Mouse (Mus musculus): ENCODE measurements around the gene Srm. TPM values are rescaled to one million over a fixed set of nuclear protein-coding genes. Genes with fewer than 3 reads are reported as not detected.

The Srm gene
- polyA plus RNA-seq, 1 experiment, result 35.5 TPM

DNA sequence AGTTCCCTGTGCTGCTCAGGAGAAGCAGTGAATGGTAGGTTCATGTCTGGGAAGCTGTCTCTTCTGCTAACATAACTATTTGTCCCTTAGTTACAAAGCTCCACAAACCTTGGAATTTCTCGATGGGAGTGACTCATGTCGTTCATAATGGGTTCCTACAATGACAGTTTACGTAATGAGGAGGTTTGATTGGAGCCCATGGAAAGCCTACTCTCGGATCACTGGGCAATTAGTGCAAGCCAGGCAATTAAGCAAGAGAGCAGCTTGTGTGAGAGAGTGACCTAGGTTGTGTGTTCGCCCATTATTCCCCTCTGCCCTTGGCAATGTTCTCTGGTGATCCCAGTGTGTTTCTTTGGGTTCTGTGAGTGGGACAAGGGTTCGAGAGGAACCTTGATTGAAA is 4.6 kb downstream of the Srm start:
- H3K4me1 ChIP-seq (ENCODE audit: control insufficient read depth, insufficient read depth, low read length), result peaks cover 5% of the 10 kb centered on the region
- WGBS, result 82% methylated on average over 6 of the region's 6 CpGs
- TF ChIP-seq POLR2A (IDR thresholded peaks at IDR 0.05; ENCODE audit: borderline replicate concordance, extremely low read depth, low read depth, low read length) (no peak), CTCF (IDR thresholded peaks at IDR 0.05; ENCODE audit: insufficient read depth, low read length) (no peak)
- no peak overlapping the region for H3K4me3 ChIP-seq (replicated peaks; ENCODE audit: extremely low read depth, low read depth, low read length)
- no peak for DNase-seq

GRCm38 (mm10) chr4:148596731-148597130 is 5.4 kb downstream of the Srm start:
- DNase-seq, result no peak
- Histone ChIP-seq H3K4me3 (replicated peaks; ENCODE audit: extremely low read depth, low read depth, low read length) (no peak overlapping the region), H3K4me1 (ENCODE audit: control insufficient read depth, insufficient read depth, low read length) (peaks cover 5% of the 10 kb centered on the region)
- 93% methylated on average over 3 of the region's 3 CpGs for WGBS
- TF ChIP-seq CTCF (IDR thresholded peaks at IDR 0.05; ENCODE audit: insufficient read depth, low read length), result no peak
- TF ChIP-seq POLR2A (IDR thresholded peaks at IDR 0.05; ENCODE audit: borderline replicate concordance, extremely low read depth, low read depth, low read length), result no peak

DNA sequence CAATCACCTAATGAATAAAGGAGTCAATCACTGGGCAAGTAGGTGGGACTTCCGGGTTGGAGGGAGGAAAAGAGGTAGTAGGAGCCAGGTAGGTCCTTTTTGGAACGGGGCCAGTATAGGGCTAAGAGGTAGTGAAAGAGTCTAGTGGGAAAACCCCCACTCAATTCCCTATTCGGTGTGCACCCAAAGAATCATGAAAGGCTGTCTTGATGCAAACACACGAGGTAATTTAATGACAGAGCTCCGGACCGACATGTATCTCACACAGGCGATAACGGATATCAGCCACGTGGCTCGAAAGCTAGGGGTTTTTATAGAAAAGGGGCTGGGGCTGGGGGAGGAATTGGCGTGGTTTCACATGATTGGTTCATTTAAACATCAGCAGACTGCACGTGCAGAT is 7.5 kb downstream of the Srm start:
- Histone ChIP-seq H3K4me1 (ENCODE audit: control insufficient read depth, insufficient read depth, low read length) (no peaks in the 10 kb centered on the region), H3K4me3 (replicated peaks; ENCODE audit: extremely low read depth, low read depth, low read length) (no peak overlapping the region)
- TF ChIP-seq CTCF (IDR thresholded peaks at IDR 0.05; ENCODE audit: insufficient read depth, low read length) (no peak), POLR2A (IDR thresholded peaks at IDR 0.05; ENCODE audit: borderline replicate concordance, extremely low read depth, low read depth, low read length) (no peak)
- 96% methylated on average over 12 of the region's 12 CpGs for WGBS
- DNase-seq, result no peak

GRCm38 (mm10) chr4:148600316-148600715 is 9.0 kb downstream of the Srm start:
- DNase-seq, result no peak
- H3K4me3 ChIP-seq (replicated peaks; ENCODE audit: extremely low read depth, low read depth, low read length), result no peak overlapping the region
- no peak for TF ChIP-seq POLR2A (IDR thresholded peaks at IDR 0.05; ENCODE audit: borderline replicate concordance, extremely low read depth, low read depth, low read length)
- TF ChIP-seq CTCF (IDR thresholded peaks at IDR 0.05; ENCODE audit: insufficient read depth, low read length), result no peak
- H3K4me1 ChIP-seq (ENCODE audit: control insufficient read depth, insufficient read depth, low read length), result no peaks in the 10 kb centered on the region
- WGBS, result 86% methylated on average over 4 of the region's 4 CpGs

GRCm38 (mm10) chr4:148601871-148602270 is 10.6 kb downstream of the Srm start:
- no peak for DNase-seq
- WGBS, result 55% methylated on average over 4 of the region's 4 CpGs
- TF ChIP-seq POLR2A (IDR thresholded peaks at IDR 0.05; ENCODE audit: borderline replicate concordance, extremely low read depth, low read depth, low read length) (no peak), CTCF (IDR thresholded peaks at IDR 0.05; ENCODE audit: insufficient read depth, low read length) (no peak)
- Histone ChIP-seq H3K4me3 (replicated peaks; ENCODE audit: extremely low read depth, low read depth, low read length) (no peak overlapping the region), H3K4me1 (ENCODE audit: control insufficient read depth, insufficient read depth, low read length) (no peaks in the 10 kb centered on the region)

GRCm38 (mm10) chr4:148602357-148603120 is 11.2 kb downstream of the Srm start, which contains the start of gene Masp2:
Gene Masp2 (plus strand): TSS chr4:148602554.
- DNase-seq, result no peak
- Histone ChIP-seq H3K4me3 (replicated peaks; ENCODE audit: extremely low read depth, low read depth, low read length) (no peak within 1 kb of the TSS), H3K4me1 (ENCODE audit: control insufficient read depth, insufficient read depth, low read length) (no peaks in the 10 kb centered on the region)
- TF ChIP-seq CTCF (IDR thresholded peaks at IDR 0.05; ENCODE audit: insufficient read depth, low read length), result no peak
- 86% methylated on average over 14 of the region's 14 CpGs for WGBS

DNA sequence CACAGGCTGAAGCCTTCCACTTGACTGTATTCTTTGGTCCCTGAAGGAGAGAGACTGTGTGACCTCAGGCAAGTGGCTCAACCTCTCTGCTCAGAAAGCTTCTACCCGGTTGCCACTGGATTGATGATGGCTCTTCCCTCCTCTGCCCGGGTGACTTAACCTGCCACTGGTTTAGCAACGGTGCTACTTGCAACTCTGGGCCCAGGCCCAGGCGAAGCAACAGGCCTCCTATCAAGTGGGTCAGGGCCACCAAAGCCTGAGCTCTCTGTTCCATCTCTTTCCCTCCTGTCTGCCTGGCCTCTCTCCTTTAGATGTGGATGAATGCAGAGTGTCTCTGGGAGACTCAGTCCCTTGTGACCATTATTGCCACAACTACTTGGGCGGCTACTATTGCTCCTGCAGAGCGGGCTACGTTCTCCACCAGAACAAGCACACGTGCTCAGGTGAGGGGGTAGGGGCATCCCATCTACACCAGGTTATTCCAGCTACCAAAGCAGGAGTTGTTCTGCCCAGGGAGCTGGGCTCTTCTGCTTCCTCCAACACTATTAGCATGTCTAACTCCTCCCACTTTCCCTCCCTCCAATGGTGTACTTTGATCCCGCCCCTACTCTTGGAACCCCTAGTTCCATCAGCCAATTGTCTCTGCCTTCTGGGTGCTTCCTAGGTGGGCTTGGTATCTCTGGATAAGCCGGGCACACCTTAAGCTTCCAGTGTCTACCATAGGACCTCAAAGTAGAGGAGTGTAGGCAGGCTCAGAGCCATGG is 12.3 kb downstream of the Srm start:
- Histone ChIP-seq H3K4me3 (replicated peaks; ENCODE audit: extremely low read depth, low read depth, low read length) (no peak overlapping the region), H3K4me1 (ENCODE audit: control insufficient read depth, insufficient read depth, low read length) (no peaks in the 10 kb centered on the region)
- TF ChIP-seq POLR2A (IDR thresholded peaks at IDR 0.05; ENCODE audit: borderline replicate concordance, extremely low read depth, low read depth, low read length) (no peak), CTCF (IDR thresholded peaks at IDR 0.05; ENCODE audit: insufficient read depth, low read length) (no peak)
- 75% methylated on average over 10 of the region's 10 CpGs for WGBS
- DNase-seq, result no peak

GRCm38 (mm10) chr4:148604141-148604540 is 12.8 kb downstream of the Srm start:
- no peak for DNase-seq
- H3K4me1 ChIP-seq (ENCODE audit: control insufficient read depth, insufficient read depth, low read length), result no peaks in the 10 kb centered on the region
- WGBS, result 75% methylated on average over 7 of the region's 7 CpGs
- TF ChIP-seq CTCF (IDR thresholded peaks at IDR 0.05; ENCODE audit: insufficient read depth, low read length) (no peak), POLR2A (IDR thresholded peaks at IDR 0.05; ENCODE audit: borderline replicate concordance, extremely low read depth, low read depth, low read length) (no peak)
- H3K4me3 ChIP-seq (replicated peaks; ENCODE audit: extremely low read depth, low read depth, low read length), result no peak overlapping the region

DNA sequence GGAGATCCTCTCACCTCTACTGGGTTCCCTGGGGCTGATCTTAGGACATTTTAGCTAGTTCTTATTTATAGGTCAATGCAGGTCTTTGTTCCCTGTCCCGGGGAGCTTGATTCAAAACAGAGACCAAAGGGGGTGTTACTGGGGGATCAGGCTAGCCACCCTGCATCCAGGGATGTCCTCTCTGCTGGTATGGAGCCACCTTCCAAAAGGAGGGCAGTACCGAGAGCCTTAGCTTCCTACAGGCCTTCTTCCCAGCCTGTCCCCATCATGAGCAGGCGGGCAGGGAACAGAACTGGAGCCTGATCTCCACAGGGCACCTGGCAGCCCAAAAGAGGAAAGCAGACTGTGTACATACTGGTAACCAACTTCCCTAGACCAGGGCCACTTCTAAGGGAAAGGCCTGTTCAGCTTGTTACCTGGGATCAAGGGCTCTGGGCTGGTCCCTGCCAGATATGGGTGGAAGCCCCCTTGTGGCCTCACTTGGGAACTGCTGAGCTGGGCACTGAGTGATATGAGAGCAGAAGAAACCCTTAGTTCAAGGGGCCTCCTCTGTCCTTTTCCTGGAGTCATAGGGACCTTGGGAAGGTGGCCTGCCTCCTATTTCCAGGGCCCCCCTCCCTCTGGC is 13.3 kb downstream of the Srm start:
- DNase-seq, result peak; percentile 57
- WGBS, result 92% methylated on average over 3 of the region's 3 CpGs
- no peak for TF ChIP-seq POLR2A (IDR thresholded peaks at IDR 0.05; ENCODE audit: borderline replicate concordance, extremely low read depth, low read depth, low read length)
- TF ChIP-seq CTCF (IDR thresholded peaks at IDR 0.05; ENCODE audit: insufficient read depth, low read length), result peak; percentile 69
- H3K4me1 ChIP-seq (ENCODE audit: control insufficient read depth, insufficient read depth, low read length), result no peaks in the 10 kb centered on the region
- no peak overlapping the region for H3K4me3 ChIP-seq (replicated peaks; ENCODE audit: extremely low read depth, low read depth, low read length)
